Mouse (Mus musculus): Measurements from ENCODE around the gene Erich3.

DNA sequence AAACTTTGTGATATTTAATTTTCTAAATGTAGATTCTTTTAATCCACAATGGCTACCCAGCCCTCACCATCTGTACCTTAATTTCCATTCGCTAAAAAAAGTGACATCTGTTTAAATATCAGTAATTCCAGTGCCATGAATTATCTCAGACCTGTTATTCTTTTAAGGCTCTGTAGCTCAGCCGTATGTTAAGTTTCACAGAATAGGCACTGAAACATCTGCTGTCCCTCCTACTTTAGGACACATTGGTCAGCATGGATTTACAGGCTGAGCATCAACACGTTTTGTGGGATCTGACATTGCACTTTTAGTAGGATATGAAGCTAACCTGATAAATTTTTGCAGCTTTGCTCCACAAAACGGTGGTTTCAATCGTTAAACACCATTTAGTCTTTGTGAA lies 35.2 kb downstream of the Erich3 start:
- TF ChIP-seq POLR2A (IDR thresholded peaks at IDR 0.05; ENCODE audit: extremely low read depth, insufficient read depth, low read length), result no peak
- no peak for TF ChIP-seq CTCF (IDR thresholded peaks at IDR 0.05; ENCODE audit: extremely low read depth, insufficient read depth, low read length)
